Mouse (Mus musculus): ENCODE results near the gene Scube1. TPM values are rescaled to one million over a fixed set of nuclear protein-coding genes. Genes with fewer than 3 reads are reported as not detected.

The Scube1 gene
- polyA plus RNA-seq, 1 experiment, result 2.9 TPM

DNA sequence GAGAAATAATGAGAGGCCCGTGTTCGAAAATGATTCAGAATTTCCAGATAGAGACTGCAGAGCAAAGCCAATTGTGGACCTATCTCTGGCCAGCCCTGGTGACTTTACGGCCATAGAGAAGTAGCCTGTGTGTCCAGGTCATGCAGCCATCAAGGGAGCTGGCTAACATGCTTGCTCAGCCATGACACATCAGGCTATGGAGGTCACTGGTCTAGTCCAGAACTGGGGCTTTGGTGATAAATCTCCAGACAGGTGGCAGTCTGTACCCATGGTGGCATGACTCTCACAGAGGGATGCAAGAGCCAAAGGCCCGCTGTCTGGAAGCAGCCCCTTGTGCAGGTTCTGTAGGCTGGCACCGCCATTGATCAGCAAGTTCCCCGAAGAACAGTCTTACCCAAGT lies 82.3 kb downstream of the Scube1 start:
- DNase-seq, result no peak
- Histone ChIP-seq H3K27ac (ENCODE audit: insufficient read depth, low read length) (no peak overlapping the region), H3K4me1 (ENCODE audit: control insufficient read depth, insufficient read depth, low read length) (no peaks in the 10 kb centered on the region), H3K27me3 (ENCODE audit: control insufficient read depth, insufficient read depth, low read length) (no peaks in the 10 kb centered on the region), H3K4me3 (replicated peaks; ENCODE audit: insufficient read depth, low read depth, low read length) (no peak overlapping the region)
- WGBS, result 95% methylated on average over 6 of the region's 6 CpGs
- TF ChIP-seq POLR2A (IDR thresholded peaks at IDR 0.05; ENCODE audit: borderline replicate concordance, insufficient read depth, low read length), result no peak
- no peak for TF ChIP-seq CTCF (IDR thresholded peaks at IDR 0.05; ENCODE audit: borderline replicate concordance, insufficient read depth, low read depth, low read length)

DNA sequence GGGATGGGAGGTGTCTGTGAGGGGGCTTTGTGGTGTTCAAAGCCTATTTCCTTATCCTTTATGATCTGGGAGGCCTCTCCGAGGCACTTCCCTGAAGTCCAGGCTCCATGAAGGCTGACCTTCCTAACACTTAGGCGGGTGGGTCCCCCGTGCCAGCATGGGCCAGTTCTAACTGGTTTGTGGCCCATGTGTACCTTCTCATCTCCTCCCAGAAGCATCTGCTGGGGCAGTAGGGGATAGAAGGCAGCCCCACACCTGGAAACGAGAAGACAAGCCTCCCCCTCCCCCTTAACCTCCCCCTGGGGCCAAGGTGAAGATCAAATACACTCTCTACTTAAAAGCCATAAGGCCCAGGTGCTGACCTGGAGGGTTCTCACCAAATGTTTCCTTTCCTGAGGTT lies 84.6 kb downstream of the Scube1 start:
- WGBS, result 80% methylated on average over 4 of the region's 4 CpGs
- Histone ChIP-seq H3K4me1 (ENCODE audit: control insufficient read depth, insufficient read depth, low read length) (no peaks in the 10 kb centered on the region), H3K27me3 (ENCODE audit: control insufficient read depth, insufficient read depth, low read length) (no peaks in the 10 kb centered on the region), H3K4me3 (replicated peaks; ENCODE audit: insufficient read depth, low read depth, low read length) (no peak overlapping the region), H3K27ac (ENCODE audit: insufficient read depth, low read length) (no peak overlapping the region)
- TF ChIP-seq CTCF (IDR thresholded peaks at IDR 0.05; ENCODE audit: borderline replicate concordance, insufficient read depth, low read depth, low read length), result no peak
- DNase-seq, result no peak

DNA sequence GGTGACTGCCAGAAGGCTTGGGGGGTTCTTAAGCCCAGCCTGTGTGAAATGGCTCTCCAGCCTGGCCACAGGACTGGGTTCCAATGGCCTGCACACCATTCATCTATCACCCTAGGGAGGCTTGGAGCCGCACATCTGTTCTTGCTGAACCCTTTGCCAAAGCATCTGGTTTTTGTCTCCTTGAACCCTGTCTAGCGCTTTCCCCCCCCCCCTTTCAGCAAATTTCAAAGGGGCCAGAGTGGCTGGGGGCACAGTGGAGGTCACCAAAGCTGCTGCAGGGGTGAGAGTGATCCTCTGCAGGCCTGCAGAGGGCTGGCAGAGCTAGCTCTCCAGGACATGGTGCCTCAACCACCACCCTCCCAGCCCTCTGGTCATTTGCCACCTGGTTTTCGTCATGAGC lies 85.7 kb downstream of the Scube1 start:
- H3K4me1 ChIP-seq (ENCODE audit: control insufficient read depth, insufficient read depth, low read length), result no peaks in the 10 kb centered on the region
- H3K4me3 ChIP-seq (replicated peaks; ENCODE audit: insufficient read depth, low read depth, low read length), result no peak overlapping the region
- no peak overlapping the region for H3K27ac ChIP-seq (ENCODE audit: insufficient read depth, low read length)
- H3K27me3 ChIP-seq (ENCODE audit: control insufficient read depth, insufficient read depth, low read length), result no peaks in the 10 kb centered on the region
- TF ChIP-seq CTCF (IDR thresholded peaks at IDR 0.05; ENCODE audit: borderline replicate concordance, insufficient read depth, low read depth, low read length) (no peak), POLR2A (IDR thresholded peaks at IDR 0.05; ENCODE audit: borderline replicate concordance, insufficient read depth, low read length) (no peak)
- no peak for DNase-seq
- WGBS, result 67% methylated on average over 3 of the region's 3 CpGs

DNA sequence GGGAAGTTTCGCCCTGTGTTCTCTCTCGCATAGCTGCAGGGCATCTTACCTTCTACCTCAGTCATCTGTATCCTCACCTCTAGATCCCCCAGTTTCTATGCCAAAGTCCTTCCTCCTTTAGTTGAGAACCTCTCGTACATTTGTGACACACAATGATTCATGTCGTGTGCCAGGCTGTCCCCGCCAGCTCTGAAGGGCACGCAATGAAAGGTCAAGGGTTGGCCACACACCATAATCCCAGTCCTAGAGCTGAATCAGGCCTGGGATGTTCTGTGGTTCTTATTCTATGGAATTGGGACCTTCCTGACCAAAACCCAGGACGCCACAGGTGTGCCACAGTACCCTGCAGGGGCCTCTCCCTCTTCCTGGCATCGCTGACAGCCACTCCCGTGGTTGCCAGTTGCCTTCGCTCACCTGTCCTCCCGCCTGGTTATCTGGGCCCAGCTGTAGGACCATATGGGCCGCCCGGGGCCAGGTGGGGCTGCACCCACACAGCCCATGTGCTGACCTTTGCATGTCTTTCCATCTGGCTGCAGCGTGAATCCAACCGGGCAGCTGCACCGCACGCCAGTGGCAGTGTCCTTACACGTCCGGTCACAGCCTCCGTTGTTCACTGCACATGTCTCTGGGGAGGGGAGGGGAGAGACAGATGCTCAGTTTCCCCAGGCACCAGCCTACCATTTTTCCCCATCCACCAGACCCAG lies 86.5 kb downstream of the Scube1 start:
- Histone ChIP-seq H3K4me3 (replicated peaks; ENCODE audit: insufficient read depth, low read depth, low read length) (no peak overlapping the region), H3K27me3 (ENCODE audit: control insufficient read depth, insufficient read depth, low read length) (no peaks in the 10 kb centered on the region), H3K4me1 (ENCODE audit: control insufficient read depth, insufficient read depth, low read length) (no peaks in the 10 kb centered on the region), H3K27ac (ENCODE audit: insufficient read depth, low read length) (no peak overlapping the region)
- DNase-seq, result no peak
- whole genome bisulfite sequencing, result 70% methylated on average over 20 of the region's 20 CpGs
- no peak for TF ChIP-seq POLR2A (IDR thresholded peaks at IDR 0.05; ENCODE audit: borderline replicate concordance, insufficient read depth, low read length)
- TF ChIP-seq CTCF (IDR thresholded peaks at IDR 0.05; ENCODE audit: borderline replicate concordance, insufficient read depth, low read depth, low read length), result no peak

DNA sequence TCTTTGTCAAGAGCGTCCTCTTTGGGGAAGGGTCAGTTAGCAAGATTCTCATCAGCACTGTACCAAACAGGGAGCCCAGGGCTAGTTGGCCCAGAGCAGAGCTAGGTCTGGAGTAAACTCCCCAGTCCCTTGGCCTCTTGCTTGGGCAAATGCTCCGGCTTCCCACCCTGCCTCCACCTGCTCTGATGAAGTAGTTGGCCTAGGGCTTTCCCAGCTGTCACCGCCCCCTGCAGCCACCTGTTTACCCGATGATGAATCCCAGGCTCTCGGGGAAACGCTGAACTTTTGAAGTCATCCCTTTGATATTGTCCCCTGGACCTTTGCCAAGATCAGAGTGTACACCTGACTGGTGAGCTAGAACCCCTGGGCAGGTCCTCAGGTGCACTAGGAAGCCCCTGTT lies 88.1 kb downstream of the Scube1 start:
- no peak overlapping the region for H3K4me3 ChIP-seq (replicated peaks; ENCODE audit: insufficient read depth, low read depth, low read length)
- no peaks in the 10 kb centered on the region for H3K4me1 ChIP-seq (ENCODE audit: control insufficient read depth, insufficient read depth, low read length)
- WGBS, result 33% methylated on average over 6 of the region's 6 CpGs
- H3K27me3 ChIP-seq (ENCODE audit: control insufficient read depth, insufficient read depth, low read length), result no peaks in the 10 kb centered on the region
- no peak for DNase-seq
- TF ChIP-seq POLR2A (IDR thresholded peaks at IDR 0.05; ENCODE audit: borderline replicate concordance, insufficient read depth, low read length) (no peak), CTCF (IDR thresholded peaks at IDR 0.05; ENCODE audit: borderline replicate concordance, insufficient read depth, low read depth, low read length) (no peak)
- H3K27ac ChIP-seq (ENCODE audit: insufficient read depth, low read length), result no peak overlapping the region

DNA sequence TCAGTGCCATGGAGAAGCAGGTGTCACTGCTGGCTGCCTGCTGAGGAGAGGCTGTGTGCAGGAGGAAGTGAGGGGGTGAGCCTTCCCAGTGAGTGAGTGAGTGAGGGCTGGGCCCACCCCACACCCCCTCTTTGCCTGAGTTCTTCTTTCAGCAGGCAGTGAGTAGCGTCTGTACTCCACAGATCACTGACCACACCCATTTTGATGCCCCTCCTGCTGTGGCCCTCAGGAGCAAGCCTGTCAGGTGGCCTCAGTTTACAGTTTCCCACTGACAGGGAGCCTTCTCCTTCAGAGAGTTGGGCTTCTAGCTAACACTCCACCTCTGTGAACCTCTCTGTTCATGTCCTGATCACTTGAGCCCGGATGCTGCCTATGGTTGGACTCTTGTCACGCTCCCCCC lies 89.6 kb downstream of the Scube1 start:
- Histone ChIP-seq H3K4me3 (replicated peaks; ENCODE audit: insufficient read depth, low read depth, low read length) (no peak overlapping the region), H3K27ac (ENCODE audit: insufficient read depth, low read length) (no peak overlapping the region), H3K4me1 (ENCODE audit: control insufficient read depth, insufficient read depth, low read length) (no peaks in the 10 kb centered on the region), H3K27me3 (ENCODE audit: control insufficient read depth, insufficient read depth, low read length) (no peaks in the 10 kb centered on the region)
- TF ChIP-seq POLR2A (IDR thresholded peaks at IDR 0.05; ENCODE audit: borderline replicate concordance, insufficient read depth, low read length) (no peak), CTCF (IDR thresholded peaks at IDR 0.05; ENCODE audit: borderline replicate concordance, insufficient read depth, low read depth, low read length) (no peak)
- 68% methylated on average over 3 of the region's 3 CpGs for WGBS
- no peak for DNase-seq

DNA sequence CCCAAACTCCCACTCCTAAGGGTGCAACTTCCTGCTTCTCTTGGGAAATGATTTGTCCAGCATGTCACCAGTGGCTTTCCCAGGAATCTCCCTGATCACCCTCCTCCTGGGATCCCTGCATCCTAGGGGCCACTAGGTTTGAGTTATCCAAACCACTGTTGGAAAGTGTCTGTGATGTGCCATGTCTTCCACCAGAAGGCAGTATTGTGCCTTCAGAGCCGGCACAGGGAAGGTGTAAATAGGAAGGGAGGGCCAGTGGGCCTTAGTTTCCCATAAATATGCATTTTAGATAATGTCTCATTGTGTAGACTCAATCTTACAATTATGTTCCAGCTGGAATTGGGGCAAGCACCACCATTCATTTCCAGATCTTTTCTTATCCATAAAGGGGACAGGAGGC lies 90.7 kb downstream of the Scube1 start:
- WGBS, result 18% methylated on average over 1 of the region's 1 CpGs
- H3K4me3 ChIP-seq (replicated peaks; ENCODE audit: insufficient read depth, low read depth, low read length), result no peak overlapping the region
- no peaks in the 10 kb centered on the region for H3K27me3 ChIP-seq (ENCODE audit: control insufficient read depth, insufficient read depth, low read length)
- no peak overlapping the region for H3K27ac ChIP-seq (ENCODE audit: insufficient read depth, low read length)
- no peaks in the 10 kb centered on the region for H3K4me1 ChIP-seq (ENCODE audit: control insufficient read depth, insufficient read depth, low read length)
- TF ChIP-seq CTCF (IDR thresholded peaks at IDR 0.05; ENCODE audit: borderline replicate concordance, insufficient read depth, low read depth, low read length), result no peak
- no peak for TF ChIP-seq POLR2A (IDR thresholded peaks at IDR 0.05; ENCODE audit: borderline replicate concordance, insufficient read depth, low read length)
- DNase-seq, result no peak

DNA sequence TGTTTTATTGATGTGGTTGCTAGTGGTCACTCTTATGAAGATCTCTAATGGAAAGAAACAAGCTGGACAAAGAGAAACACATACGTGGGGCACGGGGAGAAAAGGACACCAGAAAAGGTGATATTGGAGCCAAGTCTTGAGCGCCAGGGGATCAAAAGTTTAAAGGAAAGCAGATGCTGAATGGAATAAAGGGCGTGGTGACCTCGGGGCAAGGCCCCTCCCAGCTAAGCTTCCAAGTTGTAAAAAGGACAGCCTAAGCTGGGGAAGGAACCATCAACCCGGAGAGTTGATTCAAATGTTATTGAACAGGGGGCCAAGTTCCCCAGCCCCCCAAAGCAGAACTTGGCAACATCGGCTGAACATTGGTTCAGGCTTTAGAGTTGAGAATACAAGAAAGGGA lies 93.8 kb downstream of the Scube1 start:
- DNase-seq, result no peak
- Histone ChIP-seq H3K4me3 (replicated peaks; ENCODE audit: insufficient read depth, low read depth, low read length) (no peak overlapping the region), H3K27ac (ENCODE audit: insufficient read depth, low read length) (no peak overlapping the region), H3K4me1 (ENCODE audit: control insufficient read depth, insufficient read depth, low read length) (no peaks in the 10 kb centered on the region), H3K27me3 (ENCODE audit: control insufficient read depth, insufficient read depth, low read length) (no peaks in the 10 kb centered on the region)
- TF ChIP-seq POLR2A (IDR thresholded peaks at IDR 0.05; ENCODE audit: borderline replicate concordance, insufficient read depth, low read length) (no peak), CTCF (IDR thresholded peaks at IDR 0.05; ENCODE audit: borderline replicate concordance, insufficient read depth, low read depth, low read length) (no peak)
- WGBS, result 76% methylated on average over 7 of the region's 7 CpGs

Measured in cerebellum, adult 2 months (tissue).